Mouse (Mus musculus) mesoderm, embryonic 11.5 days (tissue): ENCODE measurements around the gene Tyw1.

Source experiments
- DNase-seq: peaks from one replicate; pipeline ENCODE4 v3.0.0-alpha.2; 2012; ENCODE audit warnings: low read depth, low spot score

Tyw1 gene

DNA sequence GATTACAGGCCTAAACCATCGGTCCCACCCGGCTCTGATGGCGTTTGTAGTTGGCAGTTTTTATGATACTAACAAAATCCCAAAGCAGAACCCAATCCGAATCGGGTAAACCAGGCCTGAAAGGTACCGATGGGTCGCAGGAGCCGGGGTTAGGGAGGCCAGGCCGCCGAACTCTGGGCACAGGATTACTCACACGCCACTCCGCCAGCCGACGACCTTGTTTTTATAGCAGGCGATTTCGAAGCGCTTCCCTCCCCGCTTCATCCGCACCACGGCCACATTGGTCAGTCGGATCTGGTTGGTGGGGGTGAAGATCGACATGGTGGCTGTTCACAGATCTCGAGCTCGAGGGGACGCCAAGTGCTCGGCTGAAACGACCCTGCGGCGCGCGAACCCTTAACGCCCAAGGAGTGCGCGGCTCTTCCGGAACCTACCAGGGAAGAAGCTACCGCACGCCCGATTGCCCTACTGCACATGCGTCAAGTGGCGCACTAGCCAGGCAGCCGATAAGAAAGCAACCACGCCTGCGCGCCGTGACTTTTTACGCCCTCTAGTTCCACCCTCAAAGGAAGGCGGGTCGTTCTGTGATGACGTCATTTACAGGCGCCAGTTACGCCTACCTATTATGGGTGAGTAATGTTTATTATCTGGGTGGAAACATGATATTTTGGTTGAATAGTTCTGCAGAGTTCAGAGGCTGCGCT lies at the start of gene Tyw1, which contains the start of gene Sbds:
Gene Tyw1, plus strand, starts transcription at position 603 of the 704 bp plus-strand sequence.
Gene Sbds, minus strand, starts transcription at position 514 of the 704 bp plus-strand sequence.
- DNase-seq = peak; percentile 99

DNA sequence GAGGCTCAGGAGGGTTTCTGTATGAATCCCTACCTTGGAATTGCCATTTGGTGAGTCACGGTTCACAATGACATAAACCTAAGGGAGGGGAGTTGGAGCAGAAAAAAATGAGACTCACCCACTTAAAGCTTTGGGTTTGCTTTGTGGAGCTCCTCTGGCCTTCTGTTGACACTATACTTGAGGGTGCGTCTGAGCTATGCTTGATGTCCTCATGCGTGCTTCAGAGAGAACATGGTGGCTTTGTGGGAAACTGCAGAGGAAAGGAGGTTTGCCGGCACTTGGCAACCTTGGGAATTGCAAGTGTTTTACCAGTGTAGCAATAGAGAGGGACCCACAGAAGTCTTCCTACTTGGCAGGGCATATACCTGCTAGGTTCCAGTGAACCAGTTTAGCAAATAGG lies 48.1 kb upstream of the Tyw1 start:
- DNase-seq = no peak

DNA sequence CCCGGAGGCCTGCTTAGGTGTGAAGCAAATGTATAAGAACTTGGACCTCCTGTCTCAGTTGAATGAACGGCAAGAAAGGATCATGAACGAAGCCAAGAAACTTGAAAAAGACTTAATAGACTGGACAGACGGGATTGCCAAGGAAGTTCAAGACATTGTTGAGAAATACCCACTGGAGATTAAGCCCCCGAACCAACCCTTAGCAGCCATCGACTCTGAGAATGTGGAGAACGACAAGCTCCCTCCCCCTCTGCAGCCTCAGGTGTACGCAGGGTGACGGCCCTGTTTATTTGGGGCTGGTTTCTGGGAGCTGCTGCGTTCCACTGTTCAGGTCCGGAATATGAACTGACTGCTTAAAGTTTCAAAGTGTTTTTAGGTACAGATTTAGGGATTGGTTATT lies 42.5 kb upstream of the Tyw1 start:
- no peak for DNase-seq

DNA sequence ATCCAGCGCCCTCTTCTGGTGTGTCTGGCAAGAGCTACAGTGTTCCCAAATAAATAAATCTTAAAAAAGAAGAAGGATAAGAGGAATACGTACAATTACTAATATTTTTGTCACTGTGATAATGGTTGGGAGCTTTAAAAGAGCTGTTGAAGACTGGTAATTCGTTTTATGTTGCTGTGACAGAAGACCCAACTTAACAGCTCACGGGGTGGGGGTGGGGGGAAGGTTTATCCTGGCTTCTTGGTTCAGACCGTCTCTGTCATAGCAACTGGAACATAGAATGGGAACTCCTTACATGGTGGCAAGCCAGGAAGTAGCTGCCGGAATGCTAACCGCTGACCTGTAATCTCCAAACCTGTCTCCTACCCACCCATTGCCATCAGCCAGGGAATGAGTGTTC lies 38.6 kb upstream of the Tyw1 start, which contains the start of gene Tmem248:
Gene Tmem248, plus strand, starts transcription at position 301 of the 400 bp plus-strand sequence.
- no peak for DNase-seq

DNA sequence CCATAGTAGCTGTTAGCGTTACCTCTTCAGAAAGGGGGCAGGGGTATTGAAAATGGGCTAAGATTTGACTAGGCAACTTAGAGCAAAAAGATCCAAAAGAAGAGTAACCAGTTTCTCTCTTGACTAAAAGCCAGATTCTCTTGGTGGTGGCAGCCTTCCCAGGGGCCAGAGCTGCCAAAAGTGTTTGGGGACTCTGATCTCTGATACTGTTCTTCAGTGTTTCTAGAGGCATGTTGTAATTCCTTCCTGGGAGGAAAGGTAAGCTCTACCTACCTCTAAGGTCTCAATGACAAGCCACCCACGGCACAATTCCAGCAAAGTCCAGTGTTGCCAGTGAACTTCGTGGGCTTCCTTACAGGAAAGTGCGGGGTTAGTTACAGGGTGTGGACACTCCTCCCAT lies 38.0 kb upstream of the Tyw1 start:
- no peak for DNase-seq

DNA sequence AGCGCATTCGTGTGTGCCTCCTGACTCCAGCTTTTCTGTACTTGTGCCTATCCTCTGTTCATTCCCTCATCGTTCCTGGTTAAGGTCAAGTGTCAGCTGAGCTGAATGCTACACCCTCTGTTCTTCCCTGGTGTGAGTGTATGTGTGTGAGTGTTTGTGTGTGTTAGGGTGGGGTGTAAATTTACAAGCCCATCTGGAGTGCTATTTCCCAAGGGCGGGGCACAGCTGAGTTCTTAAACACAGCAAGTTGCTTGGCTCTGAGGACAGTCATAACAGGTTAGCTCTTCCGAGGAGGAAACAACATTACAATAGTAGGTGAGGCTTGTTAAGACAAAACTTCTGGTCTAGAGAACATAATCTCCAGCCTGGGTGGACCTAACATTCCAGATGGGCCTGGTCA lies 37.1 kb upstream of the Tyw1 start:
- DNase-seq = no peak

DNA sequence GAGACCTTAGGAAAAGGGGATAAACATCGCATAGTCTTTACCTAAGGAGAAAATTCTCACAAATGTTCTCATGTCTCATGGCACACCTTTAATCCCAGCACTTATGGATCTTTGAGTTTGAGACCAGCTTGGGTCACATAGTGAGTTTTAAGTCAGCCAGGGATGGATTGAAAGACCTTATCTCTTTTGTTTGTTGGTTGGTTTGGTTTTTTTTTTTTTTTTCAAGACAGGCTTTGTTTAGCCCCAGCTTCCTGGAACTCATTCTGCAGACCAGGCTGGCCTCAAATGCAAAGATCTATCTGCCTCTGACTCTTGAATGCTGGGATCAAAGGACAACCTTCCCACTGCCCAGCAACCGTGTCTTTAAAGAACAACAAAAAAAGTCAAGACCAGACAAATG lies 34.1 kb upstream of the Tyw1 start:
- DNase-seq = no peak

DNA sequence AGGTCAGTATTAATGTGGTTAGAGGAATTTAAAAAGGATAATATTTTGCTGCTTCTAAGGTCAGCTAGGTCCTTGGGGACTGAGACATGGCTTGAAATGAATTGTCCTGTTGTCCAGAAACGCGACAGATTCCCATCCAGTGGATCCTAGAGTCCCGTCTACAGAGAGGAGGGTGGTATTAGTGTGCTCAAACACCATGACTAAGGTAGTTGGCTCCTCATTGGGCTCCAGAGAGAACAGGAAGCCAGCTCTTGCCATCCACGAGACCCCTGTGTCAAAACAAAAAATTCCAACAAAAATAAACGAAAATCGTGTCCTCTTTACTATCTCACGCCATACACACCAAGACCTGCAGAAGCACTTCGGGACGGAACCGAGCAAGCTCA lies 33.7 kb upstream of the Tyw1 start:
- no peak for DNase-seq

DNA sequence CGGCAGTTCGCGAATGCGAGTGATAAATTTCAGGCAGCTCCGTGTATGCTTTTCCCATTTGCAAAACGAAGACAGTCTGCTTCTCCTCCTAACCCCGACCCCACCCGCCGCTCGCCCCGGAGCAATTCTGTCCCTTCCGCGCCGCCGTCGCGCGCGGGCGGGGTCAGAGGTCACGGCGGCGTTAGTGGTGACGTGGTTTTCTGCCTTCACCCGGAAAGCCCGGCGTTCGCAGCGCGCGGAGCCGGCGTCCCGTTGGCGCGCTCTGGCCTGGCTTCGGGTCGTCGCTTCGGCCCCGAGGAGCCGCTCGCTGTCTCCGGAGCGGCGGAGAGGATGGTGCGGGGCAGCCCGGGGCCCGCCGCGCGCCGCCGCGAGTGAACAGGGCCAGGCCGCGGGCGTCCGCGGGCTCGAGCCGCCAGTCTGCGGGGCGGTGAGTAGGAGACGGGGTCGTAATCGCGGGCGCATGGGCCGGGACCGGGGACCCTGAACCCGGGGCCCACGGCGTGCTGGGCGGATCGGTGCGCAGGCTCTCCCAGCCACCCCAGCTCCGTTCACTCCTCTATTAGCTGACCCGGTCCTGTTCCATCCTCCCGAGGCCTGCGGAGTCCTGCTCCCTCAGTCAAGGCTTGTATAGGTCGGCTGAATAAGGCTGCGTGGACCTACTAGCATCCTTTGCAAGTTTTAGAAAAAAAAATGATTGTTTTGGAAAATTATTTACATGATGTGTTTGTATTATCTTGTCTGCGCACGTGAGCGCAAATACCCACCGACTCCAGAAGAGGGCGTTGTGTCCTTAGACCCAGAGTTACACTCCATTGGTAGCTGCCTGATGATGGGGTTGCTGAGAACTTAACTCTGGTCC lies 33.0 kb upstream of the Tyw1 start:
- DNase-seq = peak; percentile 93

DNA sequence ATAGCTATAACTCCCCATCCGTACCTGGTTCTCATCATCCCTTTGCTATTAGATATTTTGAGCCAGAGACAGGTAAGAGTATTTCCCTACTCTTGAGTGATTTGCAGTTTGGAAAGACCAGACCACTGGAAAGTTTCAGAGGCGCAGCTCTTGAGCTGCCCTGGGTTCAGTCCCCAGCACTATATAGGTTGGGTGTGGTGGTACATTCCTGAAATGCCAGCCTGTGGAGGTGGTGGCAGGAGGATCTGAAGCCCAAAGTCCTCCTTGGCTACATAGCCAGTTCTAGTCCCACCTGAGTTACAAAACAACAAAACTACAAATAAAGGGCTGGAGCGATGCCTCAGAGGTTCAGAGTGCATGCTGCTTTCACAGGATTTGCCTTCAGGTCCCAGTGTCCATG lies 28.6 kb upstream of the Tyw1 start:
- DNase-seq = no peak

DNA sequence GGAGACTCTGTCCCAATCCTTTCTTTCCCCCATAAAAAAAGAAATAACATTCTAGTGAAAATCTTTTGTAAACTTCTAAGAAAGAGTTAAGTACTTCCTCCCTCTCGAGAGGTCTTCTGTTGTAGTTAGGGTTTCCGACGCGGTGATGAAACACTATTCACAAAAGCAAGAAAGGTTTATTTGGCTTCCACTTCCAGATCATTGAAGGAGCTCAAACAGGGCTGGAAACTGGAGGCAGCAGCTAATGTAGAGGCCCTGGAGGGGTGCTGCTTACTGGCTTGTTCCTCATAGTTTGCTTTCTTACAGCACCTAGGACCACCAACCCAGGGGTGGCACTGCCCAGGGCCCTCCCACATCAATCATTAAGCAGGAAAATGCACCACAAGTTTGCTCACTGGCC lies 27.3 kb upstream of the Tyw1 start:
- DNase-seq = no peak

DNA sequence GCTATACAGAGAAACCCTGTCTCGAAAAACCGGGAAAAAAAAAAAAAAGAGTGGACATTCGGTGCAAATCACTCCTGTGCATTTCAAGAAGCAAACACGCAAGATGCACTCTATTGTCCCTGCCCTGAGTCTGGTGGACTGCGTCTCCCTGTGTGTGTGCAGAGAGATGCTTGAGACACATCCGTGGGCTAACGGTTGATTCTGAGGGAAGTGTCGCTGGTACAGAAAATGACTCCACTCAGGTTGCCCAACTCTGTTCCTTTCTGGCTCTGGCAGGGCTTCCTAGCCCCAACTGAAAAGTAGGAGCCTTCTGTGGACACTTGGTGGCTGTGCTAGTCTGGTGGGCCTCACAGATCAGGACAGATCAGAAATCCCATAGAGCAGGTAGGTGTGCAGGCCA lies 19.1 kb upstream of the Tyw1 start:
- DNase-seq = no peak

DNA sequence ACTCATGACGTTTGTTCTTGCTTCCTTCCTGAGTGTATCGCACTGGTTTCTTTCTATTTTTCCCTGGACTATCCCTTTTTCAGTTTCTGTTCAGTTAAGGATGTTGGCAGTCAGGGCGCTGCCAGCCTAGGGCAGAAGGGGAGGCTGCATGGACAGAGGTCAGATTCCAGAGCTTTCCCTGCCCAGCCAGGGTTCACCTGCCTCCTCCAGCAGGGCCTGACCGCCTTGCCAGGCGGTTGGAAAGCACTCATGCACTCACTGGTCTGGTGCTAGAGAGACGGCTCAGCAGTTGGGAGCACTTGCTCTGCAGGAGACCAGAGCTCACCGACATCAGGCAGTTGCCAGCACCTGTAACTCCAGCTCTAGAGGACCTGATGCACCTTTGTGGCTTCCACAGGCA lies 16.2 kb upstream of the Tyw1 start:
- no peak for DNase-seq

DNA sequence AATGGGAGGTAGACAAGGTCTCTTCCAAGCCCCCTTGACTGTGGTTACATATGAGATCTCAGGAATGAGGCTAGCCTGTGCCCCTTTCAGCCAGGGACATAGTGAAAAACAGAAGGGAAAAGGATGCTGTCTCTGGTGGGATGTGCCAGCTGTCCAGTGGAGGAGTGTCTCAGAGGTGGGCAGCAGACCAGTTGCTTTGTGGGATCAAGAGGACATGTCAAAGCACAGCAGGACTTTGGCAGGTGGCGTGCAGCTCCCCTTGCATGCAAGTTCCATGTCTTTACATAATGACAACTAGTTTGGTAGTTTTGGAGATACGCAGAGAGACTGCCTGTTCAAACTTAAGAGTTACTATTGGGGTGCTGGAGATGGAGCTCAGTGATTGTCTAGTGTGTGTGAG lies 15.6 kb upstream of the Tyw1 start:
- no peak for DNase-seq

DNA sequence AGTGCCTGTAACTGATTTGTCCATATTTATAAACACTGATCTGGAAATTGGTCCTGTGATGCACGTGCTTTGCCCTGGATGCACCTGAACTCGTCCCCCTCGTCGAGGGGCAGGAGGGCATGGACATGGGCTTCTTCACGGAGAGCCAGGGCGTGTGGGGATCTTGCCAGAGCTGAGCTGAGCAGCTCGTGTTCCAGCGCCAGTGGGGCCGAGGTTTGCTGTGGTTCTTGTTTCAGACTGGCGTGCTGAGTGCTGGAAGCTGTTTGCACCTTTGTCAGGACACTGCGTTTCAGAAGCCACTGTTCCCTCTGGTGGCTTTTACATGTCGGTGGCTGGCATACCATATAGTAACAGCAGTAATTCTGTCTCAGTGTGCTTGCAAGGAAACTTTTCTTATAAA lies 14.0 kb upstream of the Tyw1 start:
- DNase-seq = no peak

DNA sequence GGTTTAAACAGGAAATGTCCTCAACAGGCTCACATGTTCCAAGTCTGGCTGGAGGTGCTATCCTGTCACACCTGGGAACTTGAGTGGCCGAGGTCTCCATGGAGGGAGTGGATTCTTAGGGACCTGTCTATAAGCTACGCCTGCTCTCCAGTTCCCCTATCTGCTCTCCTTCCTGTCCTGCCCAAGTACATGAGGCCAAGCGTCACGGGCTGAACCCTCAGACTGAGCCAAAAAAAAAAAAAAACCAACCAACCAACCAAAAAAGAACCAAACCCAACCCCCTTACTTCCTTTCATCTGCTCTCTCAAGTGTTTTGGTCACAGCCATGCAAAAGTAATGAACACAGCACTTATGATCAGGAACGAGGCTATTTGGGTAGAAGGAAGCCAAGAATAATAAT lies 7.6 kb upstream of the Tyw1 start:
- no peak for DNase-seq

DNA sequence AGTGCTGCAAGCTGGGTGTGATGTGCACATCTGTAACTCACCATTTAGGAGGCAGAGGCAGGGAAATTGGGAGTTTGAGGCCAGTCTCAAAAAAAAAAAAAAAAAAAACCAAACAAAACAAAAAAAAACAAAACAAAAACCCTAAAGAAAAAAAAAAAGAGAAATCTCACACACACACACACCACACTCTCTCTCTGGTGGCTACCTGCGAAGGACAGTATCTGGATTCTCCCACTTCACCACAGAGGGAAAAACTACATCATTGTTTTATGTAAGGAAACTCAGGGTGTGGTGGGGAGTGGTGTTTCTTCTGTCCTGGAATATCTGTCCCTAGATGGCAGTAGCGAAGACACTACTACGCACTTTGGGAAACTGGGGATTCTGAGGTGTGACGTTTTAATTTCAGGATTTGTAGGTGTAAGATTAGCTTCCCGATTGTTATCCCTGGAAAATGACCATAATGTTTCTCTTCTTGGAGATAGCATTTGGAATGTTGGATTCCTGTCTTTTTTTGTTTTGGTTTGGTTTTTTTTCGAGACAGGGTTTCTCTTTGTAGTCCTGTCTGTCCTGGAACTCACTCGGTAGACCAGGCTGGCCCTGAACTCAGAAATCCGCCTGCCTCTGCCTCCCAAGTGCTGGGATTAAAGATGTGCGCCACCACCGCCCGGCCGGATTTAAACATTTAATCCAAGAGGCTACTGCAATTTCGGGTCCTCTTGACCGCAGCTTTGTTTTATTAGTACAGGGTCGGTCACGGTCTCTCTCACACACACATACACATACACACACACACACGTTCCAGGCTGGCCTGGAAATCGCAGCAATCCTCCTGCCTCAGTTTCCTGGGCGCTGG lies 1.0 kb upstream of the Tyw1 start:
- DNase-seq = peak; percentile 53

DNA sequence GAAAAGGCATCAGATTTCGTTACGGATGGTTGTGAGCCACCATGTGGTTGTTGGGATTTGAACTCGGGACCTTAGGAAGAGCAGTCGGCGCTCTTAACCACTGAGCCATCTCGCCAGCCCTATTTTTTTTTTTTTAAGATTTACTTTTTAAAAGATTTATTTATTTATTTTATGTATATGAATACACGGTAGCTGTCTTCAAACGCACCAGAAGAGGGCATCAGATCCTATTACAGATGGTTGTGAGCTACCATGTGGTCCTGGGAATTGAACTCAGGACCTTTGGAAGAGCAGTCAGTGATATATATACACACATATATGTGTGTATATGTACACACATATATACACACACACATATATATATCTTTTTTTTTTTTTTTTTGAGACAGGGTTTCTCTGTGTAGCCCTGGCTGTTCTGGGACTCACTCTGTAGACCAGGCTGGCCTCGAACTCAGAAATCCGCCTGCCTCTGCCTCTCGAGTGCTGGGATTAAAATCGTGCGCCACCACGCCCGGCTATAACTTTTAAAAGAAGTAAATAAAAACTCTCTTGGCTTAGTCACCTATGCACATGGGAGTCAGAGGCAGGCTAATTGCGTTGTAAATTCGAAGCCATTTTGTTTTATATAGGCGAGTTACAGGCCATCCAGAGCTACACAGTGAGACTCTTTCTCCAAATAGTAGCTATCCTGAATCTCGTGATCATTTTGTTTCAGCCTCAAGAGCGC lies 543 bp downstream of the Tyw1 start:
- peak; percentile 10 for DNase-seq

DNA sequence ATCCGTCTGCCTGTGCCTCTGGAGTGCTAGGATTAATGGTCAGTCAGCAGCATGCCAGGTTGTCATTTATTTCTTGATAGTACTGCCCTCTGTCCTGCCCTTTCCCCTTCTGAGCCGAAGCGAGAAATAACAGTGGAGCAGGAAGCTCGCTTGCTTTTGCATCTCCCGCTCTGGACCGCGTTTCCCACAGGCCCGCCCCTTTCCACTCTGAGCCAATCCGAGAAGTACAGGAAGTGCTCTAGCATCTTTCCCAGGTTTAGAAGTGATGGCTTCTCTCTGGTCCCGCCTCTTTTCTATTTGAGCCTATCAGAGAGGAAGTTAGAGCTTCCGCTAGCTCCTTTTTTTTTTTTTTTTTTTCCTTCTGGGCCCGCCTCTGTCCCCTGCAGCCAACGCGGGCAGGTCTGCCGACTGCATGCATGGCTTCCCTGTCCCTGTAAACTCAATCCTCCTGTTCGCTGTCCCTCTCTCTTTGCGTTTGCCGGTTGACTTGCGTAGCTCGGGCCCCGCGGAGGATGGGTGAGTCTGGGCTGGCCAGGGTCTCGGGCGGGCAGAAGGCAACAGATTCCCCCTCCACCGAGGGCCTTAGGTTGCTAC lies 1.4 kb downstream of the Tyw1 start:
- peak; percentile 96 for DNase-seq

DNA sequence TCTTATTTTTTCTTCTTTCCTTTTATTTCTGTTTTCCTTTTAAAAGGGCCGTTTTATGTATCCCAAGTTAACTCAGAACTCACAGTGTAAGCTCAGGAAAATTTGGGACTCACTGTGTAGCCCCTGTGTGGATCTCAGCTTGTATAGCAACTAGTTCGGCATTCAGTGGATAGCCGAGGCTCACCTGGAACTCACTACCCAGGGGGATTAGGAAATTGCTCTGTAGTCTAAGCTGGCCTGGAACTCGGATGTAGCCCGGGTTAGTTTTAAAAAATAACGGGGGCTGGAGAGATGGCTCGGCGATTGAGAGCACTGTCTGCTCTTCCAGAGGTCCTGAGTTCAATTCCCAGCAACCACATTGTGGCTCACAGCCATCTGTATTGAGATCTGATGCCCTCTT lies 1.9 kb downstream of the Tyw1 start:
- DNase-seq = no peak

DNA sequence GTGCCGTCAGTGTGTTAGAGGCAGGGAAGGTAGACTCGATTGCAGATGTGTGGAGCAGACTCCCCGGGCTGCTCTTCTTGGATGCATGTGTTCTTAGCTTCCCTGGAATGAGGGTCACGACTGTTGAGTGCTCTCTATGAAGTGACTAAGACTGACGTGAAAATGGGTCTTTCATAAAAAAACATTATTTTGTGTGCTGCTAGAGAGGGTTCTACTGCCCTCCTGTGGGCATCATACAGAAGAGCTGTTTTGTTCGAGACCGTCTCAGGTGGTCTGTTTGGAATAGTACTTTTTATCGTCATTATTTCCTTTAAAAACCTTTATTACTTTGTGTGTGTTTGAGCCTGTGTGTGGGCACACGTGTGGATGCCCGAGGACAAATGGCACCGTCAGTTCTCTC lies 8.0 kb downstream of the Tyw1 start:
- no peak for DNase-seq
